Mouse (Mus musculus) MEL (cell line): ENCODE measurements around the gene Atp5d. TPM values are rescaled to one million over a fixed set of nuclear protein-coding genes. Genes with fewer than 3 reads are reported as not detected.

Experiments
- DNase-seq: peaks from one replicate; pipeline ENCODE4 v3.0.0; 2011; ENCODE audit warnings: low read depth, low spot score
- H3K27ac ChIP-seq: 2 replicates; pipeline ENCODE4 v1.5.1; 2012; ENCODE audit warnings: low read depth, mild to moderate bottlenecking, control low read depth, low read length, moderate library complexity; ENCODE audit not compliant: control insufficient read depth
- H3K27me3 ChIP-seq, 2 experiments: fragments of 150-350 bp in 1 of 2; sonication (generic) in 1 of 2; 2 replicates each; pipeline ENCODE4 v1.6.1; 2012; ENCODE audit warnings: low read length in 2 of 2, mild to moderate bottlenecking in 2 of 2, improper control_type of control experiment in 1 of 2, moderate library complexity in 1 of 2; ENCODE audit not compliant: insufficient read depth in 2 of 2, control insufficient read depth in 1 of 2
- H3K36me3 ChIP-seq, 2 experiments: 2 replicates each; pipeline ENCODE4 v1.6.1; 2012 to 2014; ENCODE audit warnings: low read length in 2 of 2, improper control_type of control experiment in 1 of 2, inconsistent platforms in 1 of 2, mild to moderate bottlenecking in 1 of 2; ENCODE audit not compliant: insufficient read depth in 2 of 2, control insufficient read depth in 1 of 2
- H3K4me1 ChIP-seq, 2 experiments: fragments of 150-350 bp in 1 of 2; sonication (generic) in 1 of 2; 2 replicates each; pipeline ENCODE4 v1.6.1; 2012; ENCODE audit warnings: low read length in 2 of 2, improper control_type of control experiment in 1 of 2, mild to moderate bottlenecking in 1 of 2; ENCODE audit not compliant: insufficient read depth in 2 of 2, control insufficient read depth in 1 of 2
- H3K4me3 ChIP-seq, 2 experiments: fragments of 150-350 bp in 1 of 2; sonication (generic) in 1 of 2; 2 replicates each; pipeline ENCODE4 v1.5.1; 2012; ENCODE audit warnings: low read depth in 2 of 2, low read length in 2 of 2, mild to moderate bottlenecking in 2 of 2, moderate library complexity in 2 of 2, control low read depth in 1 of 2, improper control_type of control experiment in 1 of 2; ENCODE audit not compliant: control insufficient read depth in 1 of 2, insufficient read depth in 1 of 2
- H3K79me2 ChIP-seq: 2 replicates; pipeline ENCODE4 v1.6.1; 2012; ENCODE audit warnings: mild to moderate bottlenecking, low read length, moderate library complexity; ENCODE audit not compliant: control insufficient read depth, poor library complexity, insufficient read depth
- H3K9ac ChIP-seq: 2 replicates; pipeline ENCODE4 v1.6.1; 2012; ENCODE audit warnings: low read depth, mild to moderate bottlenecking, control low read depth, low read length, moderate library complexity; ENCODE audit not compliant: control insufficient read depth, poor library complexity, severe bottlenecking
- H3K9me3 ChIP-seq: fragments of 150-350 bp; sonication (generic); replicated peaks from 2 replicates; pipeline ENCODE4 v1.6.1; 2012; ENCODE audit warnings: mild to moderate bottlenecking, low read length, improper control_type of control experiment, moderate library complexity; ENCODE audit not compliant: insufficient read depth
- BHLHE40 ChIP-seq: IDR thresholded peaks from 2 replicates; pipeline ENCODE4 v1.6.1; 2012; ENCODE audit warnings: low read depth, mild to moderate bottlenecking, inconsistent platforms, low read length, improper control_type of control experiment, borderline replicate concordance
- CHD2 ChIP-seq: IDR thresholded peaks from 2 replicates; pipeline ENCODE4 v1.6.1; 2011; ENCODE audit warnings: low read length, improper control_type of control experiment
- ELF1 ChIP-seq: IDR thresholded peaks from 2 replicates; pipeline ENCODE4 v1.6.1; 2014; ENCODE audit warnings: low read depth, mild to moderate bottlenecking, inconsistent platforms, low read length, improper control_type of control experiment, moderate library complexity
- ETS1 ChIP-seq: IDR thresholded peaks from 2 replicates; pipeline ENCODE4 v1.6.1; 2012; ENCODE audit warnings: low read depth, mild to moderate bottlenecking, inconsistent platforms, low read length, improper control_type of control experiment, moderate library complexity
- GABPA ChIP-seq: IDR thresholded peaks from 2 replicates; pipeline ENCODE4 v1.6.1; 2012; ENCODE audit warnings: low read depth, mild to moderate bottlenecking, inconsistent platforms, low read length, improper control_type of control experiment, moderate library complexity
- HCFC1 ChIP-seq: IDR thresholded peaks from 2 replicates; pipeline ENCODE4 v1.6.1; 2012; ENCODE audit warnings: low read depth, mild to moderate bottlenecking, inconsistent platforms, low read length, improper control_type of control experiment, moderate library complexity
- JUND ChIP-seq: IDR thresholded peaks from 2 replicates; pipeline ENCODE4 v1.6.1; 2011; ENCODE audit warnings: low read depth, mild to moderate bottlenecking, improper control_type of control experiment, low read length
- KAT2A ChIP-seq: conservative IDR thresholded peaks from 2 replicates; pipeline ENCODE4 v1.6.1; 2012; ENCODE audit warnings: low read depth, low read length, improper control_type of control experiment, inconsistent platforms
- MAX ChIP-seq: IDR thresholded peaks from 2 replicates; pipeline ENCODE4 v1.6.1; 2011; ENCODE audit warnings: low read length, improper control_type of control experiment
- MAZ ChIP-seq: IDR thresholded peaks from 2 replicates; pipeline ENCODE4 v1.6.1; 2012; ENCODE audit warnings: low read depth, mild to moderate bottlenecking, inconsistent platforms, low read length, improper control_type of control experiment
- MXI1 ChIP-seq: IDR thresholded peaks from 2 replicates; pipeline ENCODE4 v1.6.1; 2011; ENCODE audit warnings: mild to moderate bottlenecking, low read depth, low read length, improper control_type of control experiment
- MYC ChIP-seq: IDR thresholded peaks from 2 replicates; pipeline ENCODE4 v1.6.1; 2011; ENCODE audit warnings: low read depth, mild to moderate bottlenecking, low read length, improper control_type of control experiment, moderate library complexity
- NRF1 ChIP-seq: IDR thresholded peaks from 2 replicates; pipeline ENCODE4 v1.6.1; 2014; ENCODE audit warnings: low read depth, mild to moderate bottlenecking, inconsistent platforms, low read length, improper control_type of control experiment, moderate library complexity; ENCODE audit not compliant: poor library complexity, insufficient read depth, severe bottlenecking
- POLR2AphosphoS2 ChIP-seq: IDR thresholded peaks from 2 replicates; pipeline ENCODE4 v1.6.1; 2011; ENCODE audit warnings: low read length, improper control_type of control experiment
- POLR2AphosphoS5 ChIP-seq: IDR thresholded peaks from 2 replicates; pipeline ENCODE4 v1.6.1; 2012; ENCODE audit warnings: low read depth, borderline replicate concordance, mild to moderate bottlenecking, inconsistent platforms, low read length, moderate library complexity, mixed read lengths
- RAD21 ChIP-seq: IDR thresholded peaks from 2 replicates; pipeline ENCODE4 v1.6.1; 2011; ENCODE audit warnings: mild to moderate bottlenecking, low read depth, low read length, improper control_type of control experiment
- SIN3A ChIP-seq: IDR thresholded peaks from 2 replicates; pipeline ENCODE4 v1.6.1; 2012; ENCODE audit warnings: low read length, improper control_type of control experiment, inconsistent platforms
- TAL1 ChIP-seq: IDR thresholded peaks from 2 replicates; pipeline ENCODE4 v1.6.1; 2012; ENCODE audit warnings: mild to moderate bottlenecking, inconsistent platforms, low read length, moderate library complexity, mixed read lengths
- TCF12 ChIP-seq: IDR thresholded peaks from 2 replicates; pipeline ENCODE4 v1.6.1; 2014; ENCODE audit warnings: low read depth, mild to moderate bottlenecking, inconsistent platforms, low read length, improper control_type of control experiment, moderate library complexity
- UBTF ChIP-seq: IDR thresholded peaks from 2 replicates; pipeline ENCODE4 v1.6.1; 2012; ENCODE audit warnings: low read depth, mild to moderate bottlenecking, inconsistent platforms, low read length, improper control_type of control experiment, moderate library complexity, borderline replicate concordance; ENCODE audit not compliant: insufficient read depth
- USF1 ChIP-seq: IDR thresholded peaks from 2 replicates; pipeline ENCODE4 v1.6.1; 2014; ENCODE audit warnings: low read depth, mild to moderate bottlenecking, inconsistent platforms, low read length, improper control_type of control experiment, moderate library complexity
- ZMIZ1 ChIP-seq: IDR thresholded peaks from 2 replicates; pipeline ENCODE4 v1.6.1; 2012; ENCODE audit warnings: low read depth, mild to moderate bottlenecking, inconsistent platforms, low read length, improper control_type of control experiment, moderate library complexity
- ZNF384 ChIP-seq: IDR thresholded peaks from 2 replicates; pipeline ENCODE4 v1.6.1; 2012; ENCODE audit warnings: low read depth, mild to moderate bottlenecking, inconsistent platforms, low read length, improper control_type of control experiment
- polyA plus RNA-seq, 2 experiments: library from polyadenylated mRNA; stranded (reverse) in 1 of 2; unstranded in 1 of 2; fragments of >175 nt in 1 of 2; fragments of >200 nt in 1 of 2; gene quantifications; 2 replicates each; pipeline versions ENCODE4 v1.2.1 to v1.2.4; 2012; ENCODE audit warnings: low replicate concordance in 2 of 2, low read depth in 1 of 2; ENCODE audit not compliant: insufficient read length in 2 of 2, insufficient read depth in 1 of 2, missing spikeins in 1 of 2
- total RNA-seq: library from RNA; depleted of rRNA; stranded (reverse); fragments of 300-350 nt; gene quantifications from 2 replicates; pipeline ENCODE4 v1.2.3, GENCODE M21; 2012

Gene Atp5d
- total and polyA plus RNA-seq, 3 experiments: 300 to 657 (median 308) TPM

- H3K79me2 ChIP-seq: no peaks in the 10 kb centered on the region
- TF ChIP-seq POLR2AphosphoS5: no peak
- TF ChIP-seq MAX: no peak
- no peak for TF ChIP-seq TCF12
- no peak for TF ChIP-seq NRF1
- TF ChIP-seq ELF1: no peak
- no peak for TF ChIP-seq ETS1
- no peak for TF ChIP-seq CHD2
- no peak for TF ChIP-seq JUND
- no peak for TF ChIP-seq UBTF
- TF ChIP-seq TAL1: no peak
- no peak for TF ChIP-seq GABPA
- TF ChIP-seq HCFC1: no peak
- TF ChIP-seq BHLHE40: no peak
- H3K36me3 ChIP-seq: no peaks in the 10 kb centered on the region
- no peaks in the 10 kb centered on the region for H3K9me3 ChIP-seq
- no peak overlapping the region for H3K4me3 ChIP-seq
- no peaks in the 10 kb centered on the region for H3K4me1 ChIP-seq
- no peak overlapping the region for H3K9ac ChIP-seq
- no peak overlapping the region for H3K27ac ChIP-seq
- DNase-seq: no peak
- no peaks in the 10 kb centered on the region for H3K27me3 ChIP-seq
Measured at GRCm38 (mm10) chr10:80190491-80191051, 52.1 kb downstream of the Atp5d start.

GRCm38 (mm10) chr10:80193976-80194375, 55.5 kb downstream of the Atp5d start:
- no peaks in the 10 kb centered on the region for H3K36me3 ChIP-seq
- H3K4me1 ChIP-seq: no peaks in the 10 kb centered on the region
- DNase-seq: no peak
- H3K27me3 ChIP-seq: no peaks in the 10 kb centered on the region; a peak in 1 of 4 replicates
- no peaks in the 10 kb centered on the region for H3K79me2 ChIP-seq
- no peaks in the 10 kb centered on the region for H3K9me3 ChIP-seq
- no peak overlapping the region for H3K9ac ChIP-seq
- TF ChIP-seq KAT2A (no peak), POLR2AphosphoS2 (no peak), ZNF384 (no peak), MYC (no peak), UBTF (no peak), MAZ (no peak), RAD21 (no peak), ELF1 (no peak), HCFC1 (no peak), ETS1 (no peak), TAL1 (no peak), USF1 (no peak), MXI1 (no peak), JUND (no peak), ZMIZ1 (no peak), BHLHE40 (no peak), SIN3A (no peak)
- no peak overlapping the region for H3K4me3 ChIP-seq
- H3K27ac ChIP-seq: no peak overlapping the region
